Mouse (Mus musculus): ENCODE results near the gene Ankrd27. TPM values are rescaled to one million over a fixed set of nuclear protein-coding genes. Genes with fewer than 3 reads are reported as not detected.

Ankrd27 gene
- polyA plus RNA-seq, 1 experiment from 2014 or later = 35.6 TPM

DNA sequence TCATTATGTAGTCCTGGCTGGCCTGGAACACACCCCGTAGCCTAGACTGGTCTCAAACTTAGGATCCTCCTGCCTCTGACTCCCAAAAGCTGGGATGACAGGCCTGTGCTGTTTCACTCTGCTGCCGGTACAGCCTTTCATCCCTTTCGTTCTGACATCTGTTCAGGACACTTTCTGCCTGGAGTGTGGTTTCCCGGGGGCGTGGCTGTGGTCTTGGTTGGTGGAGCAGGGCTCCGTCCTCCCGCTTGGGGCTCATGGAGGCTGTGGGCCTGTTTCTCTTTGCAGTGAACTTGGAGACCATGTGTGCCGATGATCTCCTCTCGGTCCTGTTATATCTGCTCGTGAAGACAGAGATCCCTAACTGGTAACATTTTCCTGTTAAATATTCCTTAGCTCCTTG, 20.8 kb downstream of the Ankrd27 start:
- Histone ChIP-seq H3K4me1 (ENCODE audit: control insufficient read depth, insufficient read depth, low read length) (no peaks in the 10 kb centered on the region), H3K9me3 (ENCODE audit: control insufficient read depth, low read depth, low read length) (no peaks in the 10 kb centered on the region), H3K9ac (replicated peaks; ENCODE audit: low read depth, low read length) (no peak overlapping the region), H3K36me3 (ENCODE audit: control insufficient read depth, insufficient read depth, low read length) (peaks cover 51% of the 10 kb centered on the region), H3K4me3 (ENCODE audit: low read depth, low read length) (no peak overlapping the region), H3K27me3 (ENCODE audit: control insufficient read depth, insufficient read depth, low read length) (no peaks in the 10 kb centered on the region), H3K4me2 (replicated peaks; ENCODE audit: low read depth, low read length) (no peak overlapping the region), H3K27ac (ENCODE audit: low read length) (no peak overlapping the region)
- WGBS = 90% methylated on average over 10 of the region's 10 CpGs
- no peak for ATAC-seq (ENCODE audit: insufficient number of reproducible peaks, insufficient read depth, low FRiP score, low read depth)

DNA sequence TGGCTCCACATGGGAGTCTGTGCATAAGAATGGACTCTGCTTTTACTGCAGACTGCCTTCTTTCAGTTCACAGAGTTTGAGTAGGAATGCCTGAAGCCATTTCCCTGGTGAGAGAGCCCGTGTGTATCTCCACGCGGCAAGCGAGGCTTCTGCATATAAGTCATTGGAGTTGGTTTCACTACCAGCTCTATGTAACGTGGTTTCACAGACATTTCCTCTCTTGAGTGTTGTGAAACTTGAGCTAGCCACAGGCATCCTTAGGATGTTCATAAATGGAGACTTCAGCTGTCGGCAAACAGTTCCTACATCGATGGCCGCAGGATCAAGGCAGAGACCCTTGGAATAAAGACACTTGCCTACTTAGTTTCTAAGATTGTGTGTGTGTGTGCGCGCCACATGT, 23.2 kb downstream of the Ankrd27 start:
- WGBS = 95% methylated on average over 10 of the region's 10 CpGs
- H3K36me3 ChIP-seq (ENCODE audit: control insufficient read depth, insufficient read depth, low read length) = peaks cover 45% of the 10 kb centered on the region
- H3K9ac ChIP-seq (replicated peaks; ENCODE audit: low read depth, low read length) = no peak overlapping the region

GRCm38 (mm10) chr7:35617513-35617912, 31.5 kb downstream of the Ankrd27 start:
- Histone ChIP-seq H3K27ac (ENCODE audit: low read length) (no peak overlapping the region), H3K9ac (replicated peaks; ENCODE audit: low read depth, low read length) (no peak overlapping the region), H3K4me2 (replicated peaks; ENCODE audit: low read depth, low read length) (no peak overlapping the region), H3K36me3 (ENCODE audit: control insufficient read depth, insufficient read depth, low read length) (peaks cover 48% of the 10 kb centered on the region), H3K9me3 (ENCODE audit: control insufficient read depth, low read depth, low read length) (no peaks in the 10 kb centered on the region), H3K4me3 (ENCODE audit: low read depth, low read length) (no peak overlapping the region), H3K4me1 (ENCODE audit: control insufficient read depth, insufficient read depth, low read length) (no peaks in the 10 kb centered on the region), H3K27me3 (ENCODE audit: control insufficient read depth, insufficient read depth, low read length) (no peaks in the 10 kb centered on the region)
- ATAC-seq (ENCODE audit: insufficient number of reproducible peaks, insufficient read depth, low FRiP score, low read depth) = no peak
- 72% methylated on average over 4 of the region's 4 CpGs for WGBS

More for the DNA sequence above, 23.2 kb downstream of the Ankrd27 start:
- H3K4me2 ChIP-seq (replicated peaks; ENCODE audit: low read depth, low read length) = no peak overlapping the region
- H3K27me3 ChIP-seq (ENCODE audit: control insufficient read depth, insufficient read depth, low read length) = no peaks in the 10 kb centered on the region
- no peaks in the 10 kb centered on the region for H3K4me1 ChIP-seq (ENCODE audit: control insufficient read depth, insufficient read depth, low read length)
- H3K4me3 ChIP-seq (ENCODE audit: low read depth, low read length) = no peak overlapping the region
- H3K27ac ChIP-seq (ENCODE audit: low read length) = no peak overlapping the region
- no peaks in the 10 kb centered on the region for H3K9me3 ChIP-seq (ENCODE audit: control insufficient read depth, low read depth, low read length)
- ATAC-seq (ENCODE audit: insufficient number of reproducible peaks, insufficient read depth, low FRiP score, low read depth) = no peak

DNA sequence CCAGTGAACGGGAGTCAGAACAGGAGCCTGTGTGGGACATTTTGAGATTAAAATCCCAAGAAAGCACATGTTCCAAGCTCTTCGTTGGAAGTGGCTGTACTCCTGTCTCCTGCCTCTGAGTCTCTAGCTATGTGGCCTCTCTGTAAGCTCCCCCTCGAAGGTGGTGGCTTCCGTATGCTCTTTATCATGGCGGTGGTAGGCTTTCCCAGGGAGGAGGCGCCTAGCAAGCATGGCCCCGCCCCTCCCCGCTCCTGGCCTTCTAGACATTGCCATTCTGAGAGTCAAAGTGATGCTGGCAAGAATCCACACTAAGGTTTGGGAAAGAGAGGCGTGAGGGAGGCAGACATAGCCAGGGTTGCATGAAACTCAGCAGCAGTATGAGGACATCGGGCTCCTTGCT, 36.6 kb downstream of the Ankrd27 start:
- no peak overlapping the region for H3K27ac ChIP-seq (ENCODE audit: low read length)
- no peak for ATAC-seq (ENCODE audit: insufficient number of reproducible peaks, insufficient read depth, low FRiP score, low read depth)
- no peak overlapping the region for H3K9ac ChIP-seq (replicated peaks; ENCODE audit: low read depth, low read length)
- H3K4me2 ChIP-seq (replicated peaks; ENCODE audit: low read depth, low read length) = no peak overlapping the region
- 92% methylated on average over 10 of the region's 10 CpGs for WGBS
- H3K36me3 ChIP-seq (ENCODE audit: control insufficient read depth, insufficient read depth, low read length) = peaks cover 32% of the 10 kb centered on the region
- H3K9me3 ChIP-seq (ENCODE audit: control insufficient read depth, low read depth, low read length) = no peaks in the 10 kb centered on the region
- no peaks in the 10 kb centered on the region for H3K27me3 ChIP-seq (ENCODE audit: control insufficient read depth, insufficient read depth, low read length)
- H3K4me3 ChIP-seq (ENCODE audit: low read depth, low read length) = no peak overlapping the region
- H3K4me1 ChIP-seq (ENCODE audit: control insufficient read depth, insufficient read depth, low read length) = no peaks in the 10 kb centered on the region

GRCm38 (mm10) chr7:35626038-35626437, 40.0 kb downstream of the Ankrd27 start:
- H3K9me3 ChIP-seq (ENCODE audit: control insufficient read depth, low read depth, low read length) = no peaks in the 10 kb centered on the region
- no peak for ATAC-seq (ENCODE audit: insufficient number of reproducible peaks, insufficient read depth, low FRiP score, low read depth)
- no peak overlapping the region for H3K9ac ChIP-seq (replicated peaks; ENCODE audit: low read depth, low read length)
- H3K27ac ChIP-seq (ENCODE audit: low read length) = no peak overlapping the region
- no peak overlapping the region for H3K4me2 ChIP-seq (replicated peaks; ENCODE audit: low read depth, low read length)
- WGBS = 97% methylated on average over 5 of the region's 5 CpGs
- H3K27me3 ChIP-seq (ENCODE audit: control insufficient read depth, insufficient read depth, low read length) = no peaks in the 10 kb centered on the region
- H3K36me3 ChIP-seq (ENCODE audit: control insufficient read depth, insufficient read depth, low read length) = peaks cover 32% of the 10 kb centered on the region
- no peak overlapping the region for H3K4me3 ChIP-seq (ENCODE audit: low read depth, low read length)
- no peaks in the 10 kb centered on the region for H3K4me1 ChIP-seq (ENCODE audit: control insufficient read depth, insufficient read depth, low read length)

DNA sequence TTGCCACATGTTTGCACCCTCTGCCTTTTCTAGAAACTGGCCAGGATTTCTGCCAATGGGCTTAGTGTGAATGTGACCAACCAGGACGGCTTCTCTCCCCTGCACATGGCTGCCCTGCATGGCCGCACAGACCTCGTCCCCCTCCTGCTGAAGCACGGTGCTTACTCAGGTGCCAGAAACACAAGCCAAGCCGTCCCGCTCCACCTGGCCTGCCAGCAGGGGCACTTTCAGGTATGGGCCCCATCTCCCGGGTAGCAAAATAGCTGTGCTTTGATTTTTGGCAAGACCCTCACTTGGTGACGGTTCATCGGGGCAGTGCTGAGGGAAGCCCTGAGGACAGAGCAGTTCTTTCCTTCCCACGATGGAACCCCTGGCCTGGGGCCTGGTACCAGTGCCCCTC, 41.3 kb downstream of the Ankrd27 start:
- H3K9me3 ChIP-seq (ENCODE audit: control insufficient read depth, low read depth, low read length) = no peaks in the 10 kb centered on the region
- peaks cover 32% of the 10 kb centered on the region for H3K36me3 ChIP-seq (ENCODE audit: control insufficient read depth, insufficient read depth, low read length)
- ATAC-seq (ENCODE audit: insufficient number of reproducible peaks, insufficient read depth, low FRiP score, low read depth) = no peak
- no peaks in the 10 kb centered on the region for H3K27me3 ChIP-seq (ENCODE audit: control insufficient read depth, insufficient read depth, low read length)
- no peak overlapping the region for H3K27ac ChIP-seq (ENCODE audit: low read length)
- H3K4me3 ChIP-seq (ENCODE audit: low read depth, low read length) = no peak overlapping the region
- H3K4me2 ChIP-seq (replicated peaks; ENCODE audit: low read depth, low read length) = no peak overlapping the region
- no peaks in the 10 kb centered on the region for H3K4me1 ChIP-seq (ENCODE audit: control insufficient read depth, insufficient read depth, low read length)
- 89% methylated on average over 10 of the region's 10 CpGs for WGBS
- H3K9ac ChIP-seq (replicated peaks; ENCODE audit: low read depth, low read length) = no peak overlapping the region

DNA sequence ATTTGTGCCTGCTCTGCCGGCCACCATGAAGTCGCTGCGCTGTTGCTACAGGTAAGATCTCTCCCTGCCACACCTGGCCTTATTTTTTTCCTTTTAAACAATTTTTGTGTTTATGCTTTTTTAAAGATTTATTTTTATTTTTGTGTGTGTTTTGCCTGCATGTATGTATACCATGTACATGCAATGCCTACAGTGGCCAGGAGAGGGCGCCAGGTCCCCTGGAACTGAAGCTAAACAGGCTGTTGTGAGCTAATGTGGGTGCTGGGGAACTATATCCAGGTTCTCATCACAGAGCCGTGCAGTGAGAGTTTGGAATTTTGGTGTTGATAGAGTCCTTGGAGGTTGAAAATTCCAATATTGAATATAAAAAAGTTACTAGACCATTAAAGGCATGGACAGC, 42.5 kb downstream of the Ankrd27 start:
- Histone ChIP-seq H3K9ac (replicated peaks; ENCODE audit: low read depth, low read length) (no peak overlapping the region), H3K4me1 (ENCODE audit: control insufficient read depth, insufficient read depth, low read length) (no peaks in the 10 kb centered on the region), H3K4me3 (ENCODE audit: low read depth, low read length) (no peak overlapping the region), H3K9me3 (ENCODE audit: control insufficient read depth, low read depth, low read length) (no peaks in the 10 kb centered on the region), H3K27ac (ENCODE audit: low read length) (no peak overlapping the region), H3K36me3 (ENCODE audit: control insufficient read depth, insufficient read depth, low read length) (peaks cover 34% of the 10 kb centered on the region), H3K4me2 (replicated peaks; ENCODE audit: low read depth, low read length) (no peak overlapping the region), H3K27me3 (ENCODE audit: control insufficient read depth, insufficient read depth, low read length) (no peaks in the 10 kb centered on the region)
- ATAC-seq (ENCODE audit: insufficient number of reproducible peaks, insufficient read depth, low FRiP score, low read depth) = no peak
- 73% methylated on average over 5 of the region's 5 CpGs for WGBS

DNA sequence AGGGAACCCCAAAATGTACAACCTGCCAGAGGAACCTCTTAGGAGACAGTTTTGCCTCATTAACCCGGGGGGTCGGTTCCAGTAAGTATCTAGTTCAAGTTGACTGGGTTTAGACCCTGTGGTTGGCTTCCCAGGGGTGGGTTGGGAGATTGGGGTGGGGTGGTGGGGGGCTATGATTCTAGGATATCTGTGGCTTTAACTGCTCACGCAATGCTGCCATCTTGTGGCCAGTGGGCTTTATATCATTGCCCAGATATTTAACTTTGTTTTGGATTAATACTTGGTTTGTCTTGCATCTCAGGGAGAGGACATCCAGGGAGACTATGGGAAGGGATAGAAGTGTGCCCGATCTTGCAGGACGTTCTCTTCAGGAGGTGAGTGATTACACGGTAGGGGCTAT, 50.2 kb downstream of the Ankrd27 start:
- H3K4me2 ChIP-seq (replicated peaks; ENCODE audit: low read depth, low read length) = no peak overlapping the region
- no peak overlapping the region for H3K4me3 ChIP-seq (ENCODE audit: low read depth, low read length)
- H3K27me3 ChIP-seq (ENCODE audit: control insufficient read depth, insufficient read depth, low read length) = no peaks in the 10 kb centered on the region
- WGBS = 65% methylated on average over 6 of the region's 6 CpGs
- H3K9me3 ChIP-seq (ENCODE audit: control insufficient read depth, low read depth, low read length) = no peaks in the 10 kb centered on the region
- H3K4me1 ChIP-seq (ENCODE audit: control insufficient read depth, insufficient read depth, low read length) = no peaks in the 10 kb centered on the region
- ATAC-seq (ENCODE audit: insufficient number of reproducible peaks, insufficient read depth, low FRiP score, low read depth) = no peak
- peaks cover 42% of the 10 kb centered on the region for H3K36me3 ChIP-seq (ENCODE audit: control insufficient read depth, insufficient read depth, low read length)
- H3K9ac ChIP-seq (replicated peaks; ENCODE audit: low read depth, low read length) = no peak overlapping the region
- no peak overlapping the region for H3K27ac ChIP-seq (ENCODE audit: low read length)

DNA sequence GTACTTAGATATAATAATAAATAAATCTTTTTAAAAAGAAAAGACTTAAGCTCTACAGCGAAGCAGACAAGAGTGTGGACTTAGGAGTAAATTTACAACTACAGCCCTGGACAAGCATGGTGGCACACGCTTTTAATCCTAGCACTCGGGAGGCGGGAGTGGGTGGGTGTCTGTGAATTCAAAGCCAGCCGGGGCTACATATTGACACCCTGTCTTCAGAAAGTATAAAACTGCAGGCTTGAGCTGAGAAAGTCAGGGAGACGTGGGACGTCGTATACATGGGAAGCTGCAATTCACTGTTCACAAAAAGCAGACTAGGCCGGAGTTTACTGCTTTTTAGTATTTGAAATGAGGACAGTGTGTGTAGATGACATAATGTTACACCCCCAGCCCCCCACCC, 50.8 kb downstream of the Ankrd27 start:
- no peaks in the 10 kb centered on the region for H3K4me1 ChIP-seq (ENCODE audit: control insufficient read depth, insufficient read depth, low read length)
- no peak overlapping the region for H3K9ac ChIP-seq (replicated peaks; ENCODE audit: low read depth, low read length)
- H3K27me3 ChIP-seq (ENCODE audit: control insufficient read depth, insufficient read depth, low read length) = no peaks in the 10 kb centered on the region
- no peak overlapping the region for H3K27ac ChIP-seq (ENCODE audit: low read length)
- H3K4me2 ChIP-seq (replicated peaks; ENCODE audit: low read depth, low read length) = no peak overlapping the region
- no peaks in the 10 kb centered on the region for H3K9me3 ChIP-seq (ENCODE audit: control insufficient read depth, low read depth, low read length)
- no peak for ATAC-seq (ENCODE audit: insufficient number of reproducible peaks, insufficient read depth, low FRiP score, low read depth)
- peaks cover 42% of the 10 kb centered on the region for H3K36me3 ChIP-seq (ENCODE audit: control insufficient read depth, insufficient read depth, low read length)
- H3K4me3 ChIP-seq (ENCODE audit: low read depth, low read length) = no peak overlapping the region
- WGBS = 92% methylated on average over 9 of the region's 9 CpGs

Measured in stomach, embryonic 14.5 days (tissue).